Mouse (Mus musculus) forebrain, embryonic 12.5 days (tissue): ENCODE measurements at regions not wholly inside any gene's neighbourhood (a gene's known extent, or its start where the extent isn't known, plus 50 kb on each side); places are given as distances from the start of the nearest gene placed in this dataset.
A peak's percentile ranks its signal among the peaks of the same experiment; 100 is the strongest.

Source experiments
- ATAC-seq: fragments of 200-750 bp; cut with Nextera tagmentation; 2 replicates; pipeline ENCODE4 v1.8.0; 2017; ENCODE audit warnings: moderate TSS enrichment; ENCODE audit not compliant: low FRiP score
- H3K27ac ChIP-seq: fragments of 300-500 bp; sonication (generic); 2 replicates; pipeline ENCODE4 v1.5.1; 2016; ENCODE audit warnings: mild to moderate bottlenecking
- H3K27me3 ChIP-seq: fragments of 300-500 bp; sonication (generic); 2 replicates; pipeline ENCODE4 v1.6.1; 2016; ENCODE audit warnings: mild to moderate bottlenecking
- H3K36me3 ChIP-seq: fragments of 300-500 bp; sonication (generic); replicated peaks from 2 replicates; pipeline ENCODE4 v1.6.1; 2016; ENCODE audit warnings: mild to moderate bottlenecking
- H3K4me1 ChIP-seq: fragments of 300-500 bp; sonication (generic); 2 replicates; pipeline ENCODE4 v1.6.1; 2016
- H3K4me2 ChIP-seq: fragments of 300-500 bp; sonication (generic); 2 replicates; pipeline ENCODE4 v1.6.1; 2016; ENCODE audit warnings: mild to moderate bottlenecking, moderate library complexity
- H3K4me3 ChIP-seq: fragments of 300-500 bp; sonication (generic); replicated peaks from 2 replicates; pipeline ENCODE4 v1.5.1; 2016; ENCODE audit warnings: mild to moderate bottlenecking
- H3K9ac ChIP-seq: fragments of 300-500 bp; sonication (generic); 2 replicates; pipeline ENCODE4 v1.6.1; 2016; ENCODE audit warnings: mild to moderate bottlenecking
- H3K9me3 ChIP-seq: fragments of 300-500 bp; sonication (generic); 2 replicates; pipeline ENCODE4 v1.6.1; 2016
- WGBS: fragments of 180-500 bp; shearing (Covaris S2); methylation state at CpG from one replicate; pipeline ENCODE4 v1.1.7; 2016; 5-methylcytosine and 5-hydroxymethylcytosine counted together

GRCm38 (mm10) chr2:138838846-138839245, 582.5 kb downstream of the Btbd3 start:
- H3K9me3 ChIP-seq = no peaks in the 10 kb centered on the region
- H3K36me3 ChIP-seq = no peaks in the 10 kb centered on the region
- ATAC-seq = no peak
- H3K4me2 ChIP-seq = no peak overlapping the region
- H3K4me1 ChIP-seq = no peaks in the 10 kb centered on the region
- H3K9ac ChIP-seq = no peak overlapping the region
- no peak overlapping the region for H3K27ac ChIP-seq
- H3K4me3 ChIP-seq = no peak overlapping the region
- WGBS = 26% methylated on average over 3 of the region's 3 CpGs
- no peaks in the 10 kb centered on the region for H3K27me3 ChIP-seq

GRCm38 (mm10) chr2:138859121-138859520, 602.8 kb downstream of the Btbd3 start:
- no peak for ATAC-seq
- no peak overlapping the region for H3K4me2 ChIP-seq

GRCm38 (mm10) chr2:138896563-138896962, 597.1 kb upstream of the Sptlc3 start:
- 14% methylated on average over 3 of the region's 3 CpGs for WGBS
- peaks cover 41% of the 10 kb centered on the region for H3K27me3 ChIP-seq
- H3K9ac ChIP-seq = no peak overlapping the region
- no peaks in the 10 kb centered on the region for H3K9me3 ChIP-seq
- peaks cover 9% of the 10 kb centered on the region for H3K4me1 ChIP-seq
- peak; percentile 55; the same call in 1 of the 2 replicates for ATAC-seq
- no peak overlapping the region for H3K4me3 ChIP-seq
- no peak overlapping the region for H3K4me2 ChIP-seq
- no peak overlapping the region for H3K27ac ChIP-seq
- H3K36me3 ChIP-seq = no peaks in the 10 kb centered on the region

More at GRCm38 (mm10) chr2:138859121-138859520, 602.8 kb downstream of the Btbd3 start:
- Histone ChIP-seq H3K36me3 (no peaks in the 10 kb centered on the region), H3K9me3 (no peaks in the 10 kb centered on the region), H3K27me3 (no peaks in the 10 kb centered on the region), H3K9ac (no peak overlapping the region), H3K27ac (no peak overlapping the region), H3K4me3 (no peak overlapping the region), H3K4me1 (no peaks in the 10 kb centered on the region)

DNA sequence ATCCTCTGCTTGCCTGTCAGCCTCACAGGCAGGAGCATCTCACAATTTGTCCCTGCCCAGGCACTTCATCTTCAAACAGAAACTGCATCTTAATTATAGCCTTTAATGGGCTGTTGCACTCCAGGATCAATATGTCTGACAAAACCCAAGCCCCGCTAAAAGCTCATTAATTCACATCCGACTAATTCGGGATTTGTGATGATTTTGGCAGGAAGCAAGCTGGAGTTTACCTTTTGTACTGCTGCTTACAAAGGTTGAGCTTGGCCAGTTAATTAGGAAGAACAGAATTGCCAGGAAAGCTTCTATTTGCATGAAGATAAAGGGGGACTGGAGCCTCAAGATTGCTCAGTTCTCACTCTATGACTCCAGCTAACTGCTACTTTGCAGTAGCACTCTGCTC, 596.6 kb upstream of the Sptlc3 start:
- peaks cover 44% of the 10 kb centered on the region for H3K27me3 ChIP-seq
- no peaks in the 10 kb centered on the region for H3K36me3 ChIP-seq
- H3K4me3 ChIP-seq = no peak overlapping the region
- H3K27ac ChIP-seq = no peak overlapping the region
- H3K4me2 ChIP-seq = no peak overlapping the region
- peaks cover 9% of the 10 kb centered on the region for H3K4me1 ChIP-seq
- no peaks in the 10 kb centered on the region for H3K9me3 ChIP-seq
- WGBS = 3% methylated on average over 3 of the region's 3 CpGs
- peak; percentile 80; the same call in 1 of the 2 replicates for ATAC-seq
- H3K9ac ChIP-seq = no peak overlapping the region

DNA sequence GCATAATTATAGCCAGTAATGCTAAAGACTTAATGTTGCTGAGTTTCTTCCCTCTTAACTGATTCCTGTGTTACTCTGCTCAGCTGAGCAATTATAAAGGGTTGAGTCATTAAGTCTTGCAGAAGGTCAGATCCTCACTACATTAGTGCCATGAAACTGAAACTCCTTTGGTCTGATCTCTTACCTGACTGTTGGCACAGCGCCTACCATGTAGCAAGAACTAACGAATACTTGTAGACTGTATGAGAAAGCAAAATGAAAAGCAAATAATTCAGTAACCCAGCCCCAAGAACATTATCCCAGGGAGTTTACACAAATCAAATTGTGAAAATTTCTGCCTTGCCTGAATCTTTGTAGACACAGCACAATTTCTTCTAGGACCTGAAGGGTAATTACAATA, 556.5 kb upstream of the Sptlc3 start:
- no peak overlapping the region for H3K9ac ChIP-seq
- no peaks in the 10 kb centered on the region for H3K9me3 ChIP-seq
- 89% methylated on average over 2 of the region's 2 CpGs for WGBS
- no peak overlapping the region for H3K27ac ChIP-seq
- no peaks in the 10 kb centered on the region for H3K36me3 ChIP-seq
- no peaks in the 10 kb centered on the region for H3K27me3 ChIP-seq
- no peak for ATAC-seq
- H3K4me3 ChIP-seq = no peak overlapping the region
- no peak overlapping the region for H3K4me2 ChIP-seq
- H3K4me1 ChIP-seq = no peaks in the 10 kb centered on the region

- Histone ChIP-seq H3K27ac (no peak overlapping the region), H3K4me1 (no peaks in the 10 kb centered on the region), H3K4me3 (no peak overlapping the region), H3K9me3 (no peaks in the 10 kb centered on the region), H3K4me2 (no peak overlapping the region), H3K36me3 (no peaks in the 10 kb centered on the region), H3K27me3 (no peaks in the 10 kb centered on the region), H3K9ac (no peak overlapping the region)
- WGBS = 93% methylated on average over 2 of the region's 2 CpGs
- no peak for ATAC-seq
Observed at GRCm38 (mm10) chr2:138939367-138939766, 554.3 kb upstream of the Sptlc3 start.

DNA sequence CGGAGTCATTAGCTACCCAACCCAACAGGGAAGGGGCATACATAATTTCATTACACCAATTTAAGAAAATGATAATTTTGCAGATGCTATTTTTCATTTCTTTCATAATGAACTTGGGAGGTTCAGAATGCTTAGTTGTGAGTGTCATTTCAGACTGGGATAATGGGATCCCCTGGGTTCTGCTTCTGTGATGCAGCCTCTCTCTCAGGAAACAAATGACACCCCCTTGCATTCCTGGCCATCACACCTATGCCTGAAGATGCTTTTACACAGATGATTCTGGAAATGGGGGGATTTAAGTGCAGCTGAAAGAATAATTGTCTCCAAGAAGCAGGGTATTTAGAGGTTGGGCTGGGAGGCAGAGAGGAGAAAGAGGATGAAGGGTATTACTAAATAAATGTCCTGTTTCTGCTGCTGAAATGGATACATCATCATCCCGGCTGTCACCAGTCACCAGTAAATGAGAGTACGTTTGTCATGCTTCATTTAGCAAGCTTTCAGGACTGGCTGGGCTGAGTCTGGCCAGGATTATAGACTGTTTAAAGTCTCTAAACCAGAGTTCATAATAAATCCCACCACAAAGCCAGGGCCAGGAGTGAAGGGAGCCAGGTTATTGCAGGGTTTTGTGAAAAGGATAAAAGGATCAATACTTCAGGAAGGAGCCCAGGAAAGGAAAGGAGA, 527.5 kb upstream of the Sptlc3 start:
- Histone ChIP-seq H3K27ac (no peak overlapping the region), H3K36me3 (no peaks in the 10 kb centered on the region), H3K9ac (no peak overlapping the region), H3K9me3 (no peaks in the 10 kb centered on the region), H3K4me3 (no peak overlapping the region), H3K4me1 (0 out of 2 replicates have a peak, but pooled peaks cover 7% of the 10 kb centered on the region), H3K4me2 (no peak overlapping the region), H3K27me3 (no peaks in the 10 kb centered on the region)
- ATAC-seq = peak; percentile 58
- 28% methylated on average over 3 of the region's 3 CpGs for WGBS

- H3K9ac ChIP-seq = no peak overlapping the region
- H3K27ac ChIP-seq = no peak overlapping the region
- 51% methylated on average over 2 of the region's 2 CpGs for WGBS
- H3K4me2 ChIP-seq = no peak overlapping the region
- no peak for ATAC-seq
- no peaks in the 10 kb centered on the region for H3K9me3 ChIP-seq
- H3K27me3 ChIP-seq = no peaks in the 10 kb centered on the region
- no peaks in the 10 kb centered on the region for H3K4me1 ChIP-seq
- H3K4me3 ChIP-seq = no peak overlapping the region
- no peaks in the 10 kb centered on the region for H3K36me3 ChIP-seq
Observed at GRCm38 (mm10) chr2:138974548-138974947, 519.2 kb upstream of the Sptlc3 start.

GRCm38 (mm10) chr2:138990031-138990430, 503.7 kb upstream of the Sptlc3 start:
- no peaks in the 10 kb centered on the region for H3K36me3 ChIP-seq
- no peak overlapping the region for H3K4me3 ChIP-seq
- no peak overlapping the region for H3K4me2 ChIP-seq
- 55% methylated on average over 1 of the region's 1 CpGs for WGBS
- ATAC-seq = no peak
- no peaks in the 10 kb centered on the region for H3K9me3 ChIP-seq
- H3K9ac ChIP-seq = no peak overlapping the region
- H3K27me3 ChIP-seq = no peaks in the 10 kb centered on the region
- no peaks in the 10 kb centered on the region for H3K4me1 ChIP-seq
- H3K27ac ChIP-seq = no peak overlapping the region

GRCm38 (mm10) chr2:139032105-139032812, 461.5 kb upstream of the Sptlc3 start:
- H3K27me3 ChIP-seq = no peaks in the 10 kb centered on the region
- no peak overlapping the region for H3K27ac ChIP-seq
- 85% methylated on average over 5 of the region's 5 CpGs for WGBS
- no peaks in the 10 kb centered on the region for H3K9me3 ChIP-seq
- no peaks in the 10 kb centered on the region for H3K36me3 ChIP-seq
- no peak for ATAC-seq
- H3K4me3 ChIP-seq = no peak overlapping the region
- H3K4me1 ChIP-seq = no peaks in the 10 kb centered on the region
- H3K9ac ChIP-seq = no peak overlapping the region
- H3K4me2 ChIP-seq = no peak overlapping the region

GRCm38 (mm10) chr2:139034800-139035199, 458.9 kb upstream of the Sptlc3 start:
- no peak overlapping the region for H3K27ac ChIP-seq
- no peak for ATAC-seq
- no peak overlapping the region for H3K4me2 ChIP-seq
- H3K9ac ChIP-seq = no peak overlapping the region
- no peaks in the 10 kb centered on the region for H3K36me3 ChIP-seq
- no peaks in the 10 kb centered on the region for H3K9me3 ChIP-seq
- 84% methylated on average over 3 of the region's 3 CpGs for WGBS
- H3K4me1 ChIP-seq = no peaks in the 10 kb centered on the region
- no peaks in the 10 kb centered on the region for H3K27me3 ChIP-seq
- H3K4me3 ChIP-seq = no peak overlapping the region

DNA sequence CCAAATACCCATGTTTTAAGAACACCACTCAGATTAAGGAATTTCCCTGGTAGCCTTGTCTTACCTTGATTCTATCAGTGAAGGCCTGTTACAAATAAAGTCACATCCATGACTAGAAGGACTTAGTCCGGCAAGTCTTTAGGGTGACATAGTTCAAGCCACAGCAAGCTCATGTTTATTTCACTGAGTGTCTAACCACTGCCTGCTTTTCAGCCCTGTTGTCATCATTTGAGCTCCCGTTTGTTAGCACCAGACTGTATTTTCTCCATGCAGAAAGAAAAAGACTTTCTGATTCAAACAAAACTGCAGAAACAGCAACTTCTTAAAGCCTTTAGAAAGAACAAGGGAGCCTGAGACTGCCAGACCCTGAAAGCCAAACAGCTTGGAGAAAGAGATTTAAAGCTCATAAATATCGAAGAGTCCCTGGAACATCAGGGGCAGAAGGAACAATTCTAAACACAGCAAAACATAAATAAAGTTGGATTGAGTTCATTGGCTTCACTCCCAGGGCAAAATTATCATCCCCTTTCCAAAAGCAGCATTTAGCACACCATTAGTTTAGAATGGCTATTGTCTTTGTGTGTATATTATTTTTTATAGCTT, 451.9 kb upstream of the Sptlc3 start:
- Histone ChIP-seq H3K4me3 (no peak overlapping the region), H3K9me3 (no peaks in the 10 kb centered on the region), H3K4me2 (no peak overlapping the region), H3K9ac (no peak overlapping the region), H3K27me3 (no peaks in the 10 kb centered on the region), H3K27ac (no peak overlapping the region), H3K4me1 (no peaks in the 10 kb centered on the region), H3K36me3 (no peaks in the 10 kb centered on the region)
- no peak for ATAC-seq
- 89% methylated on average over 3 of the region's 3 CpGs for WGBS

DNA sequence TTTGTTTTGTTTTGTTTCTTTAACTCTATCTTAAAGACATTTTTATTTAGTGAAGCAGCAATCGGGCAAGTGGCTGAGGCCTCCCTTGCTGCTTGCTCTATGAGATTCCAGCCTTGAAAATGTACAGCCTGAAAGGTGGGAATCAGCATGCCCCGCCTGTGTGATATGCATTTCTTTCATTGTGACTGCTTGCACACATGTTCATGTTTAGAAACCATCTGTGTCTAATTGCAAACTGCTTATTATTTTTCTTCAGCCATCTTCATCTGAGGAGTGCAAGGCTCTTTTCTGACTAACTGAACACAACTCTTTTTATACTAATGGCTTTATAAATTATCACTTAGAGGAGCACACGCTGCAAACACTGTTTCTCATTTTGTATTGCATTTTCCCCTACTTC, 449.0 kb upstream of the Sptlc3 start:
- Histone ChIP-seq H3K27me3 (no peaks in the 10 kb centered on the region), H3K9me3 (no peaks in the 10 kb centered on the region), H3K36me3 (no peaks in the 10 kb centered on the region), H3K4me2 (no peak overlapping the region), H3K9ac (no peak overlapping the region), H3K4me1 (no peaks in the 10 kb centered on the region), H3K27ac (no peak overlapping the region), H3K4me3 (no peak overlapping the region)
- 80% methylated on average over 3 of the region's 3 CpGs for WGBS
- no peak for ATAC-seq
